Mouse (Mus musculus): ENCODE results near the gene Phtf2. TPM values are rescaled to one million over a fixed set of nuclear protein-coding genes. Genes with fewer than 3 reads are reported as not detected.

Gene Phtf2
- polyA plus RNA-seq (2016; fragmentation: Nextera tagmentation; extraction: Ambion mirVana) = 19.8 and 23.6 TPM in 2 replicates

DNA sequence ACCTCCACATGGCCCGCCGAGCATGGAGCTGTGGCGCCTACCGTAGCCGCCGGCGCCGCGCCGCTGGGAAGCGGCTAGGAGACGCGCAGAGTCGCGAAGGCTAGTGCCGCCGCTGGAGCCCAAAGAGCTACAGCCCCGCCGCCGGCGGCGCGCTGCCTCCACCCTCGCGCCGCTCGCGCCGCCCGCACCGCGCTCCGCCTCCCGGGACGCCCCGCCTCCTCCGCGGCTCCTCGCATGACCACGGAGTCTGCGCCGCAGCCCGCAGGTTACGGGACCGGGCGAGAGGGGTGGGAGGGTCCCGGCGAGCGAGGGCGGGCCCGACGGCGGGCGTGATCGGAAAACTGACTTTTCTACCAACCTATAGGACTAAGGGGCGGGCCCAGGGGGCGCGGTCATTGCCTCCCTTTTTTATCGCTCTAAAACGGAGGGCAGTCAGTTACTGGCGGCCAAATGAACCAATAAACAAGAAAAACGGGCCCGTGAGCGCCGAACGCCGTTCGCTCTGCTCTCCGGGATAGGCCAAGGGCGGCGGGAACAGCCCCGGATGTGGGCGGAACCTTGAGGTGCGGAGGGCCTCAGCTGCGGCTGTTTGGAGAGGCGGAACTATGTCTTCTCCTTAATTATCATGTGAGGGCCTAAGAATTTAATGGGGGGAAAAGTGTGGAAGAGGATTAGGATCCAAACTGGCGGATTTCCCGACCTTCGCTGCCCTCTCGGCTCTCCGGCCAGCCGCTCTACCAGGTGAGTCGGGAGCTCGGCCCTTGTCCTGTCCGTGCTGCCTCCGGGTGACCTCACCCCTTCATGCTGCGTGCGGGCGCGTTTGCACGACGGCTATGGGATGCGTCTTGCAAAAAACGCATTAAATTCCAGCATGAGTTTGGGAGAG, at the start of gene Phtf2, which contains the start of gene Tmem60:
Phtf2 (minus strand) TSS at position 210 of the 886 bp plus-strand sequence.
Tmem60 (plus strand) TSS at position 277 of the 886 bp plus-strand sequence.
- H3K4me1 ChIP-seq = peaks cover 12% of the 10 kb centered on the region
- H3K4me3 ChIP-seq = peak within 1 kb of the TSS; percentile 80
- H3K4me2 ChIP-seq (replicated peaks) = peak within 1 kb of the TSS; percentile 56
- H3K27me3 ChIP-seq = no peaks in the 10 kb centered on the region
- peak; percentile 100 for ATAC-seq (ENCODE audit: insufficient number of reproducible peaks, insufficient read depth, low FRiP score, low TSS enrichment)
- no peaks in the 10 kb centered on the region for H3K9me3 ChIP-seq
- peak within 1 kb of the TSS; percentile 87 for H3K9ac ChIP-seq
- peaks cover 8% of the 10 kb centered on the region; the same call in 1 of the 2 replicates for H3K36me3 ChIP-seq
- H3K27ac ChIP-seq = peak within 1 kb of the TSS; percentile 95
- WGBS = under 1% methylated on average over 77 of the region's 94 CpGs

DNA sequence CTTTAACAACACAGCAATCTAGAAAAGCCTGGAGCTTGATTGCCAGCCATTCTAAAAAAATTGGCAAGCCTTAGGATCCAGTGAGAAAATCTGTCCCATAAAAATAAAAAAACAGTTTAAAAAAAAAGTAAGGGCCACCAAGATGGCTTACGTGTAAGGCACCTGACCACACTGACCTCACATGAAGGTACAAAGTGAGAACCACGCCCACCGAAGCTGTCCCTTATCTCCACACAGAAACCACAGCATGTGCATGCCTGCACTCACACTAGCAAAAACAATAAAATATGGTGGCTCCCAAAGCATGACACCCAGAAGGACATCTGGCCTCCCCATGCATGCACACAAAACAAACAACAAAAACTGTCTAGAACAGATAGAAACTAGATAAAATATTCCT, 49.4 kb upstream of the Phtf2 start:
- 78% methylated on average over 3 of the region's 3 CpGs for WGBS
- Histone ChIP-seq H3K27ac (no peak overlapping the region), H3K4me2 (replicated peaks) (no peak overlapping the region), H3K4me3 (no peak overlapping the region), H3K4me1 (0 out of 2 replicates have a peak, but pooled peaks cover 4% of the 10 kb centered on the region), H3K9ac (no peak overlapping the region), H3K9me3 (no peaks in the 10 kb centered on the region), H3K27me3 (no peaks in the 10 kb centered on the region), H3K36me3 (no peaks in the 10 kb centered on the region)
- no peak for ATAC-seq (ENCODE audit: insufficient number of reproducible peaks, insufficient read depth, low FRiP score, low TSS enrichment)

DNA sequence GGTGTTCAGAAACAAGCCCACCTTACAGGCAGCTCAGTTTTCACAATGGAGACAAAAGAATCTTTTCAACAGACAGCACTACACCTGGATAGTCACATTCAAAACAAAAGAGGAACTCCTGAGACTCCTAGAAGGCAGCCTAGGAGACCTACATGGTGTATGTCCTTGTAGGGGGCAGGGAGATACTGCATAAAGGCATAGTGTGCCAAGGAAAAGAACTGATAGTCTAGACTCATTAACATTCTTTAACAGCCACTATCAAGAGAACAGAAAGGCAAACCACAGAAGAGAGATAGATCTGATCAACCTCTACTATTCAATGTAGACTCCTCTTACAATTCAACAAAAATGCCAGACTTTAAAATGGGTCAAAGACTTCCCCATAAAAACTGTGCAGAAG, 48.5 kb upstream of the Phtf2 start:
- no peak overlapping the region for H3K4me3 ChIP-seq
- no peaks in the 10 kb centered on the region for H3K36me3 ChIP-seq
- H3K27me3 ChIP-seq = no peaks in the 10 kb centered on the region
- H3K9me3 ChIP-seq = no peaks in the 10 kb centered on the region
- no peak overlapping the region for H3K9ac ChIP-seq
- H3K27ac ChIP-seq = no peak overlapping the region
- H3K4me1 ChIP-seq = 0 out of 2 replicates have a peak, but pooled peaks cover 4% of the 10 kb centered on the region
- H3K4me2 ChIP-seq (replicated peaks) = no peak overlapping the region
- no peak for ATAC-seq (ENCODE audit: insufficient number of reproducible peaks, insufficient read depth, low FRiP score, low TSS enrichment)

DNA sequence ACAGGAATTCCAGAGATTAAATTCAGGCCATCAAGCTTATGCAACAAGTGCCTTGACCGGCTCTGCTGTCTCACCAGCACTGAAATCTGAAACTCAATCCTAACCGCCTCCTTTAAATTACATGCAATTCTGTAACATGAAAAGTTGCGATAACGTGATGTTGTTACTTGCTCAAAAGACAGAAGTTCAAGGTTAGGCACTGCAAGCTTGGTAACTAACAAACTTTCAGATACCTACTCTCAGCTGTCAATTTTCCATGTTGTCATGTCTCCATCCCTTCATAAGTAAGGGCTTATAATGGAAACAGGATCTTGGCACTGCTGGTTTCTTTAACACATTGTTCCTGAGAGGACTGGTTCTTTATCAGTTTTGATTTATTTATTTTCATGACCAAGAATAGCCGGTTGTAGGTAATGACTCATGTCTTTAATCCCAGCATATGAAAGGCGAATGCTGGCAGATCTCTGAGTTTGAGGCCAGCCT, 47.8 kb upstream of the Phtf2 start:
- 59% methylated on average over 6 of the region's 6 CpGs for WGBS
- Histone ChIP-seq H3K27ac (no peak overlapping the region), H3K36me3 (no peaks in the 10 kb centered on the region), H3K27me3 (no peaks in the 10 kb centered on the region), H3K4me1 (0 out of 2 replicates have a peak, but pooled peaks cover 4% of the 10 kb centered on the region), H3K4me3 (no peak overlapping the region), H3K4me2 (replicated peaks) (no peak overlapping the region), H3K9me3 (no peaks in the 10 kb centered on the region), H3K9ac (no peak overlapping the region)
- ATAC-seq (ENCODE audit: insufficient number of reproducible peaks, insufficient read depth, low FRiP score, low TSS enrichment) = no peak

DNA sequence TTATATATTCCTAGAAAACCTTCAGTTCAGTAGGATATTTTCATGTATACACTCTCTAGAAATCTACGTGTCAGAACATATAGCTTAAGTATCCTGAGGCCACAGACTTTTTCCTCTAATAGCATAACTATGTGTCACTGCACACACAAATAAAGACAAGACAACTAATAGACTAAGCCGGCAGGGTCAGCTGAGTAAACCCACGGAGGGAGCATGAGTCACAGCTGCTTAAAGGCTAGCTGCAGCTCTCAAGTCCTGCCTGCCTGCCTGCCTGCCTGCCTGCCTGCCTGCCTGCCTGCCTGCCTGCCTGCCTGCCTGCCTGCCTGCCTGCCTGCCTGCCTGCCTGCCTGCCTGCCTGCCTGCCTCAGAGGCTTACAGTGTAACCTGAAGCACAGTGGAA, 43.5 kb upstream of the Phtf2 start:
- H3K4me1 ChIP-seq = 0 out of 2 replicates have a peak, but pooled peaks cover 4% of the 10 kb centered on the region
- WGBS = 82% methylated on average over 3 of the region's 3 CpGs
- ATAC-seq (ENCODE audit: insufficient number of reproducible peaks, insufficient read depth, low FRiP score, low TSS enrichment) = no peak
- H3K36me3 ChIP-seq = no peaks in the 10 kb centered on the region
- no peak overlapping the region for H3K4me2 ChIP-seq (replicated peaks)
- H3K9ac ChIP-seq = no peak overlapping the region
- no peaks in the 10 kb centered on the region for H3K9me3 ChIP-seq
- H3K4me3 ChIP-seq = no peak overlapping the region
- H3K27ac ChIP-seq = no peak overlapping the region
- H3K27me3 ChIP-seq = no peaks in the 10 kb centered on the region

DNA sequence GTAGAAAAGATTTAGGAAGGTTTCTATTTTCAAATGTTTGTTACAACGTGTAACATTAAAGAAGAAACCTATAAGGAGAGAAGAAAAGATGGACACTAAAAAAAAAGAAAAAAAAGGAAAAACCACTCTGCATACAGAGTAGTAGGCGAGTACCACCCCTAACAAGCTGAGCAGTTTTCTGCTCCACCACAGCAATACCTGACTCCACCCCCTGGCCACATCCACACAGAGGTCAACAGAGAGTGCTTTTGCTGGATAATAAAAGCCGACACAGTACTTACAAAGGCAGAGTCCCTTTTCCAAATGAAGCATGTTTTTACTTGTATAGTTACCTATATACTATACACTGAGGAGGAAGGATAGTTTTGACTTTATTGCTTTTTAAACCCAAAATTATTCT, 42.7 kb upstream of the Phtf2 start:
- ATAC-seq (ENCODE audit: insufficient number of reproducible peaks, insufficient read depth, low FRiP score, low TSS enrichment) = no peak
- H3K4me2 ChIP-seq (replicated peaks) = no peak overlapping the region
- H3K4me3 ChIP-seq = no peak overlapping the region
- no peaks in the 10 kb centered on the region for H3K27me3 ChIP-seq
- H3K36me3 ChIP-seq = no peaks in the 10 kb centered on the region
- no peaks in the 10 kb centered on the region for H3K4me1 ChIP-seq
- no peak overlapping the region for H3K27ac ChIP-seq
- H3K9me3 ChIP-seq = no peaks in the 10 kb centered on the region
- no peak overlapping the region for H3K9ac ChIP-seq
- WGBS = 71% methylated on average over 3 of the region's 3 CpGs

DNA sequence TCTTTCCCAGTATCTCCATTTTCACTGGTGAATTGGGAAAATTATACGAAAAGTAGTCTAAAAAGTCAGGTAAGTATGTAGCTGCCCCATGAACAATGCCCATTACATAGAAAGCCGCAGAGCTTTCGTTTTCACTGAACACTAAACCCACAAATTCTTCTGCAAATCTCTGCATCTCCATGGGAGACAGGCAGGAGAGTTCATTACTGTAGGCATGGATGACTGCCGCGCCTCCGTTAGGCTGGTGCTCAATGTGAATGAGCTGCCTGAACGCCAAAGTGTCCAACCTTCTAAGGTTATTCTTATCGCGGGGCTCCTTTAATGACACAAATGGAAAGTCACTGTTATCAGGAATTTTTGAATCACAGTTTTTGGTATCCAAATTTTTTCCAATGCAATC, 37.6 kb upstream of the Phtf2 start:
- H3K36me3 ChIP-seq = no peaks in the 10 kb centered on the region
- H3K4me1 ChIP-seq = no peaks in the 10 kb centered on the region
- no peaks in the 10 kb centered on the region for H3K27me3 ChIP-seq
- no peaks in the 10 kb centered on the region for H3K9me3 ChIP-seq
- H3K4me2 ChIP-seq (replicated peaks) = no peak overlapping the region
- H3K9ac ChIP-seq = no peak overlapping the region
- ATAC-seq (ENCODE audit: insufficient number of reproducible peaks, insufficient read depth, low FRiP score, low TSS enrichment) = no peak
- no peak overlapping the region for H3K4me3 ChIP-seq
- 97% methylated on average over 9 of the region's 9 CpGs for WGBS
- no peak overlapping the region for H3K27ac ChIP-seq

DNA sequence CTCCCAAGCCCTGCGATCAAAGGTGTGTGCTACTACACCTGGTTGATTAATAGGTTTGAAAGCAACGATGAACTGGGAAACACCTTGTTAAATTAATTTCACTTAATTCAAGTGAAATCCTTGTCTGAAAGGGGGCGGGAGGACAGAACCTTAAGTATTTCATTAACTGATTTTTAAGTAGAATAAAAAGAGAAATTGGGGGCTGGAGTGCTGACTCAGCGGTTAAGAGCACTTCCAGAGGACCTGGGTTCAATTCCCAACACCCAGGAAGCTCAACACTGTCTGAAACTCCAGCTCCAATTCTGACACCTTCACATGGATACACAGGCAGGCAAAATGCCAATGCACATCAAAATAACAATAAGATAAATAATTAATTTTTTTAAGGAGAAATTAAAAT, 37.0 kb upstream of the Phtf2 start:
- no peaks in the 10 kb centered on the region for H3K9me3 ChIP-seq
- H3K4me3 ChIP-seq = no peak overlapping the region
- H3K27me3 ChIP-seq = no peaks in the 10 kb centered on the region
- no peaks in the 10 kb centered on the region for H3K36me3 ChIP-seq
- no peak overlapping the region for H3K9ac ChIP-seq
- no peak for ATAC-seq (ENCODE audit: insufficient number of reproducible peaks, insufficient read depth, low FRiP score, low TSS enrichment)
- WGBS = 96% methylated on average over 4 of the region's 4 CpGs
- H3K27ac ChIP-seq = no peak overlapping the region
- H3K4me2 ChIP-seq (replicated peaks) = no peak overlapping the region
- no peaks in the 10 kb centered on the region for H3K4me1 ChIP-seq

DNA sequence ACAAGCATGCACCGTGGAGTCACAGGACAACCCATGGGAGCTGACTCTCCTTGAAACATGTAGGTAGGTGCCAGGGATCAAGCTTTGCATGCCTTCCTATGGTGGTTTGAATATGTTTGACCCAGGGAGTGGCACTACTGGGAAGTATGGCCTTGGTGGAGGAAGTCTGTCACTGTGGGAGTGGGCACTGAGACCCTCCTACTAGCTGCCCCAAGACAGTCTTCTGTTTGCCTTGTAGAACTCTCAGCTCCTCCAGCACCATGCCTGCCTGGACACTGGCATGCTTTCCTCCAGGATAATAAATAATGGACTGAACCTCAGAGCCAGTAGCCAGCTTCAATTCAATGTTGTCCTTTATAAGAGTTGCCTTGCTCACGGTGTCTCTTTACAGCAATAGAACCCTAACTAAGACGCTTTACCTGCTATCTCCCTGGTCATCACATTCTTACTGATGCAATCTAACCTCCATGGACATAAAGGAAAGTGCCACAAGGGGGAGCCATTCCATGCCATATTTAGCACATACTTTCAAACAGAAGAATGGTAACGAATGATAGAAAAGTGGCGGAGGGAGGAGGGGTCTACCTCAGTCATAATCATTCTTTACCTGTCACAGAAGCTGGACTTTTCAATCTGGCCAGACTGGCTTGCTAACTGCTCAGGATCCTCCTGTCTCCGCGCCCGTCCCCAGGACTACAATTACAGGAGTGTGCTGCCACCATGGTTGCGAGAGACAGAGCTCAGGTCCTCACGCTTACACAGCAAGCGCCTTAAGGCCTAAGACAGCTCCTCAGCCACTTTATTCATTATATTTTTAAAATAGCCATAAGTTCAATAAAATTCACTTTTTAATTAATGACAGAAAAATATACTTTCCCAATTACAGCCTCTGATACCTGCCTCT, 31.7 kb upstream of the Phtf2 start:
- 74% methylated on average over 11 of the region's 11 CpGs for WGBS
- H3K27me3 ChIP-seq = no peaks in the 10 kb centered on the region
- H3K9ac ChIP-seq = no peak overlapping the region
- no peaks in the 10 kb centered on the region for H3K4me1 ChIP-seq
- no peak for ATAC-seq (ENCODE audit: insufficient number of reproducible peaks, insufficient read depth, low FRiP score, low TSS enrichment)
- H3K27ac ChIP-seq = no peak overlapping the region
- no peaks in the 10 kb centered on the region for H3K36me3 ChIP-seq
- H3K9me3 ChIP-seq = no peaks in the 10 kb centered on the region
- H3K4me3 ChIP-seq = no peak overlapping the region
- H3K4me2 ChIP-seq (replicated peaks) = no peak overlapping the region

DNA sequence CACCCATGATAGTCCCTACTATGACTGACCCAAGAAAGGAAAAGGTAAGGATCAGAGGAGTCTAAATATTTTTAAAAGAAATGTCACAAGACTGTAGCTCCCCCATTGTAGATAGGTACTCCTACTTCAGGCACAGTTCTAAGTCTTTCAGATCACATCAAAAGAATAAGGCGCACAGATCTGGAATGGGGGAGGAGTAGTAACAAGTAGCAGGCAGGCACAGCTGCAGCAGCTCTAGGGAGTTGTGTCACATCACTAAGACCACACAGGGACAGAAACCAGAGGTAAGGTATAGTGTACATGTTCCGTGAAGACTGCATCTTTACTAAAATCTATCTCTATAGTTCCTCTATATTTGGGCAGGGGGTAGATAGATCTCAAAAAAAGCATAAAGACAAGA, 29.8 kb upstream of the Phtf2 start:
- Histone ChIP-seq H3K4me2 (replicated peaks) (no peak overlapping the region), H3K36me3 (0 out of 2 replicates have a peak, but pooled peaks cover 2% of the 10 kb centered on the region), H3K27ac (no peak overlapping the region), H3K9me3 (no peaks in the 10 kb centered on the region), H3K4me1 (no peaks in the 10 kb centered on the region), H3K27me3 (no peaks in the 10 kb centered on the region), H3K4me3 (no peak overlapping the region), H3K9ac (no peak overlapping the region)
- ATAC-seq (ENCODE audit: insufficient number of reproducible peaks, insufficient read depth, low FRiP score, low TSS enrichment) = no peak
- 78% methylated on average over 2 of the region's 2 CpGs for WGBS

DNA sequence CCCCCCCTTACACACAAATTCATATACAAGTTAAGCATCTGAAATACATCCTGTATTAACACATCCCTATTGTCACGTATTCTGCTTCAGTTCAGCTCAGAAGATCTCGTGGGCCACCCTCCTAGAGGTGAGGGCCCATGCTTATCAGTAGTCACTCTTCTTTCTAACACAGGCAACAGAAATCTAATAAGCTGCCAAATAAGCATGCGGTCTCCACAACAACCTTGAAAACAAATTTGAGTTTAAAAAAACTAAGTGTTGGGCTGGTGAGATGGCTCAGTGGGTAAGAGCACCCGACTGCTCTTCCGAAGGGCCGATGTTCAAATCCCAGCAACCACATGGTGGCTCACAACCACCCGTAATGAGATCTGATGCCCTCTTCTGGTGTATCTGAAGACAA, 24.3 kb upstream of the Phtf2 start:
- H3K4me1 ChIP-seq = no peaks in the 10 kb centered on the region
- H3K4me2 ChIP-seq (replicated peaks) = no peak overlapping the region
- no peak for ATAC-seq (ENCODE audit: insufficient number of reproducible peaks, insufficient read depth, low FRiP score, low TSS enrichment)
- 91% methylated on average over 7 of the region's 7 CpGs for WGBS
- peaks cover 13% of the 10 kb centered on the region; the same call in 1 of the 2 replicates for H3K36me3 ChIP-seq
- H3K9me3 ChIP-seq = no peaks in the 10 kb centered on the region
- no peak overlapping the region for H3K4me3 ChIP-seq
- no peak overlapping the region for H3K27ac ChIP-seq
- no peaks in the 10 kb centered on the region for H3K27me3 ChIP-seq
- H3K9ac ChIP-seq = no peak overlapping the region

Measured in embryonic facial prominence, embryonic 12.5 days (tissue).